Mouse (Mus musculus): ENCODE measurements around the gene Olfr1122.

- TF ChIP-seq CTCF (conservative IDR thresholded peaks at IDR 0.05; ENCODE audit: low read length) (no peak), NANOG (IDR thresholded peaks at IDR 0.05; ENCODE audit: borderline replicate concordance, low read length) (no peak)
Observed at GRCm38 (mm10) chr2:87383935-87384334, 1.7 kb upstream of the Olfr1122 start.

Data from E14TG2a.4 (cell line).